Mouse (Mus musculus): Measurements from ENCODE around the gene Bhmt2.

Bhmt2 gene

GRCm38 (mm10) chr13:93674131-93674561 lies at the start of gene Bhmt2, which contains the start of gene Dmgdh:
TSS of gene Bhmt2 (minus strand) at chr13:93674302.
TSS of gene Dmgdh (plus strand) at chr13:93674433.
- DNase-seq = no peak

GRCm38 (mm10) chr13:93723455-93723854 lies 49.4 kb upstream of the Bhmt2 start:
- no peak for DNase-seq

GRCm38 (mm10) chr13:93721916-93722315 lies 47.8 kb upstream of the Bhmt2 start:
- DNase-seq = no peak

DNA sequence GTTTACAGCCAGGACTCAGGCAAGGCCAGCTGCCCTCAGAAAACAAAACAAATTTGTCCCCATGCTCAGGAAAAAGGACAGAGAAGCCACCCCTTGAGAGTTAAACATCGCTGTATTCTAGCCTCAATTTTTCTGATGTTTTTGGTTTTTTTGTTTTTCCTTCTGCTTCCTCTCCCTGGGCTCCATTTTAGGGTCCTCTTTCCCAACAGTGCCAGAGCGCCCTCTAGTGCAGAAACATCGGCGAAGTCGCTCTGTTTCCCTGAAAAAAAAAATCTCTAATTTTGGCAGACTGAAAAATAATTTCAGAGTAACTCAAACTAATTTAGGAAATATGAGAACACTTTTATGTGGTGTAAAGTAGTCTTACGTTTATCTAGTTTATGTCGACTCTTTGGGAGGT lies 44.8 kb upstream of the Bhmt2 start:
- DNase-seq = peak; percentile 47

DNA sequence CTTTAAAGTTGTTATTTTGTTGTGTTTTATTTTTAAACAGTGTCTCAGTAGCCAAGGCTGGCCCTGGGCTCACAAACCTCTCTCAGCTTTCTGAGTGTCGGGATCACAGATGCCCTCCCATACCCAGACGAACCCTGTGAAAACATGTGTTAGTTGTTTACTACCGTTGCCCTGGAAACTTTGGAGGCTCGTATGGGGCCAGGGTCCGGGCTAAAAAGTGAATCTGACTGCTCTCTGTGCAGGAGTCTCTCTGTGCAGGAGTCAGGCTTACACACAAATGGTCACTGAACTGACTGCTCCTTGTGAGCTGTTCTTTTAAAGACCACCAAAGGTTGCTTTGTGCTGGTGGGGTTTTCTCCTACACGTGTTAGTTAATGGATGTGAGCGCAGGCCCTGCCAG lies 43.0 kb upstream of the Bhmt2 start:
- no peak for DNase-seq

DNA sequence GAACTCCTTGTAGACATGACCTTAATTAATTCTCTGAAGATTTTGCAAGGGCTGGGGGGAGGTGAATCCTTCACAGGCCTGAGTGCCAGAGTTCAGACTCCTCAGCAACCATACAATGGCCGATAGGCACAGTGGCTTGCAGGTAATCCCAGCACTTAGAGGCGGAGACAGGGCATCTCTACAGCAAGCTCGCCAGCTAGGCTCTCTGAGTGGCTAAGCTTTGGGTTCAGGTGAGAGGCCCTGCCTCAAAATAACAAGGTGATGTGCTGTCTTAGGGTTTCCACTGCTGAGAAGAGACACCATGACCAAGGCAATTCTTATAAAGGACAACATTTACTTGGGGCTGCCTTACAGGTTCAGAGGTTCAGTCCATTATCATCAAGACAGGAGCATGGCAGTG lies 39.7 kb upstream of the Bhmt2 start:
- no peak for DNase-seq

GRCm38 (mm10) chr13:93712362-93712761 lies 38.3 kb upstream of the Bhmt2 start:
- no peak for DNase-seq

DNA sequence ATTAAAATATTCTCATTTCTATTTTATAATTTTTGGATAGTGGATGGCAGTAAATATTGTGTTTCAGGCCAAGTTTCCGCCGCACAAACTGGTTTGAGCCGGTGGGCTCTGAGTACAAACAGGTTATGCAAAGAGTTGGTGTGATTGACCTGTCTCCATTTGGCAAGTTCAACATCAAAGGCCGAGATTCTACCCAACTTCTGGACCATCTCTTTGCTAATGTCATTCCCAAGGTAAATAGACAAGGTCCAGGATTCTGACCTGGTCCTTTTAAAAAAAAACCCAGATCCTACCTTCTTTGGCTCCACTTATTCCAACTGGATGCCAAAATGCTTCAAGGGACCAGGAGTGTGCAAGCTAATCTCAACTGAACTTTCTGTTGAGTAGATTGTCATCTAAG lies 37.1 kb upstream of the Bhmt2 start:
- DNase-seq = no peak

DNA sequence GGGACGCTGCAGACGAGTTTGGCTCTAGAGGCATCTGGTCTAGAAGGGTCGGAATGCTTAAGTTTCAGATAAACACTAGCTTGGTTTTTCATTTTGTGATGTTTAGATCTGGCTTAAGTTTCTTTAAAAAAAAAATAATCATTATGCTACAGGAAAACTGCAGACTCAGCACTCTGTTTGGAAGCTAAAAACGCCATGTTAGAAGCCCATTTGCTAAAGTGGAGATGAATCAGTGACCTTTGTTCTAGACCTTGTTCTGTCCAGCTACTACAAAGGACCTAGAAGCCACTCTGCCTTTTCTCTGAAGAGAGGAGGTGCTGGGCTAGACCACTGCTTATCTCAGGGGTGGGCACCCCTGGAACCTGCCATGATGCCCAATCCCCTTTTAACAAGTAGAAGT lies 36.2 kb upstream of the Bhmt2 start:
- DNase-seq = no peak

DNA sequence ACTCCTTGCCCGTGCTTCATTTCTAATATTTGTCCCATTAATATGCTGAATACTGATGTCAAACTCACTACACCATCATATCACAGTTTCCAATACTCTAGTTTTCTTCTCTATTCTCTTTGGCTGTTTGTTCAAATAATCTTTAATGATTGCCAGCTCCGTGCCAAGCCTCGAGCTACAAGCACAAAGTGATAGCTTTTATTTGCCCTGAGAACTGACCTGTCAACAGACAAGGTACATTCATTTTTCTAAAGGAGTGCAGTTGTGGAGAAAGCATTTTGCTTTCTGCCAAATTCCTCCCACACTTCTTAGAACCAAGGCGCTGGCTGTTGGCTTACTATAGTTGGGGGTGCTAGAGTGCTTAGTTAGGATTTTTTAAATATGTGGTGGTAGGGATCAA lies 33.2 kb upstream of the Bhmt2 start:
- no peak for DNase-seq

DNA sequence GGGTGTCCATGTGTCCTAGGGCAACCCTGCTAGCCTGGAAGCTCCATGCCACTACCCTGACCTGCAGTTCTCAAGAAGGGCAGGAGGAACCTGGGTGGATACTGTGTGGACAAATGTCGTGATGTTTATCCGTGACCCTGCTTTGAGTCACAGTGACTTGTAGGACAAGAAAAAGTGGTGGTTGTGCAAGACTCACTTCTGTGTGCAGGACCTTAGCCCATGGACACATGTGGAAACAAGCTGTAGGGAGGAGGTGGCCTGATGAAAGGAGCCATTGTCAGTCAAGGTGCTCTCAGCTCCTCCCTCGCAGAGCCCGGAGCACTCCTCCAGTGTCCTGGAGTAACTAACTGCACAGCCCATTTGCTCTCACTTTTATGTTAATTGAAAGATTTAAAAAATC lies 31.6 kb upstream of the Bhmt2 start:
- no peak for DNase-seq

GRCm38 (mm10) chr13:93698866-93699265 lies 24.8 kb upstream of the Bhmt2 start:
- no peak for DNase-seq

DNA sequence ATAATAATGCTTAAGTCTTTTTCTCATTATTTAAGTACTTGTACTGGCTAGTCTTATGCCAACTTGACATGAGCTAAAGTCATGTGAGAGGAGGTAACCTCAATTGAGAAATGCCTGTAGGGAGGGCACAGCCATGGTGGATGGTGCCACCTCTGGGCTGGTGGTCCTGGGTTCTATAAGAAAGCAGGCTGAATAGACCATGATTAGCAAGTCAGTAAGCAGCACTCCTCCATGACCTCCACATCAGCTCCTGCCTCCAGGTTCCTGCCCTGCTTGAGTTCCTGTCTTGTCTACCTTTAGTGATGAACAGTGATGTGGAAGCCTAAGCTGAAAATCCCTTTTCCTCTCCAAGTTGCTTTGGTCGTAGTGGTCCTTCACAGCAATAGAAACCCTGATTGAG lies 16.7 kb upstream of the Bhmt2 start:
- DNase-seq = no peak

DNA sequence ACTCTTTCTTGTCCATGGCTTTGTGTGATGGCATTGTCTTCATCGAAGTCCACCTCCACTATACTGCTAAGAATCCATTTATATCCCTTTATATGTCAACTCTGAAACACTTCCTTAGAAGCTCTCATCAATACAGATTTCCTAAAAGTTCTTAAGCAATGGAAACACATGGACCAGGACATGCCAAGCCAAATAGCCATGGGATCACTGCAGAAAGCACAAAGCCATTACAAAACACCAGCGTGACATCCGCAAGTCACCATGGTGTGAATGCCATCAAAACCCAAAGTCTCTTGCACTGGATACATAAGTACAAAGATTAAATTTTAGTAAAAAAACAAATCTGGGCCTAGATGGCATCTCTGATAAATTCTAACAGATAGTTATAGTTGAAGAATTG lies 15.5 kb upstream of the Bhmt2 start:
- no peak for DNase-seq

DNA sequence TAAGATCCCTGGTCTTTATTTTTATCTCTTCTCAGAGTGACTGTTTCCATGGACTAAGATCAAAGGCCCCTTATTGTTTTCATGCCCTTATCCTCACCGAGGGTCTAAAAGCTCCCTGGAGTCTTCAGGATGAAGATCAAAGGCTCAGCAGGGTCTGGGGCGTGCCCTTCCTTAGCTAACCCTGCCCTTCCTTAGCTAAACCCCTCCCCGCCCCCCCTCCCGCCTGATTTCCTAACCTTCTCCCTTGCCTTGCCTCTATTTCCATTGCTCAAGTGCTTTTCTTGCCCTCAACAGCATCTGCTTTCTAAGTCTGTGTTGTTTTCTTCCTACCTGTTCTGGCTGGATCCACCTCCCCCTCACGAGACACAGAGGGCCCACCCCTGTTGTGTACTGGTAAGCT lies 13.2 kb upstream of the Bhmt2 start:
- DNase-seq = no peak

GRCm38 (mm10) chr13:93685226-93685625 lies 11.1 kb upstream of the Bhmt2 start:
- DNase-seq = no peak

- DNase-seq = no peak
Measured at GRCm38 (mm10) chr13:93683336-93683735, 9.2 kb upstream of the Bhmt2 start.

GRCm38 (mm10) chr13:93676864-93677263 lies 2.8 kb upstream of the Bhmt2 start:
- DNase-seq = no peak

DNA sequence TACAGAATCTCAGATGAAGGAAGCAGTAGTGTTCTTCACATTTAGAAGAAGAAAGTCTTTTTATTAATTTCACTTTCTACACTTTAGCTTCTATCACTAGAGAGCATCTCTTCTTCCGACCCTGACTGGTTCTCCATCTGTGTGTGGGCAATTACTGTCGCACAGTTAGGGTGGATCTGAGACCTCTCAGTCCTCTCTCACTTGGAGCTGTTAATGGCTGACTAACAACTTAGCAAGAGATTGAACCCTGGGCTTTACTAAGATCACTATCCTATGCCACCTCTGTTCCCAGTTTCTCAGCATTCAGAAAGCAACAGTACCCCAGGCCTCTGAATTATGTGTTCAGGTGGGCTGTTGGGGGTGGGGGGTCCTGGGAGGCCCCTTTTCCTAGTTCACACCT lies 806 bp downstream of the Bhmt2 start:
- no peak for DNase-seq

DNA sequence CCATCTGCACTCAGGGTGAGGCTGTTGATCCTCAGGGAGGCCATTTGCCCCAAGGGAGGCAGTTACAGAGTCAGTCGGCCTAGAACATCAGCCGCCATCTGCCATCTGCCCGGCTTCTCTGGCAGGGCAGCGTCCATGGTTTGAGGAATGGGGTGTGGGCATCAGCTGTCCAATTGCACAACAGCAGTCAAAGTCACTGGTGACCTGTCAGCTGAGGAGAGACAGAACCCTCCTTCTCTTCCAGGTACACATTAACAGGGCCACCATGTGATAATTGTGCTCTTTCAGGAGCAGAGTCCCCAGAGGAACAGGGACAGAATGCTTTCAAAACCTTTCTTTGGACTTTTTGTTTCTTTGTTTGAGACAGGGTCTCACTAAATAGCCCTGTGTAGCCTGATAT lies 1.7 kb downstream of the Bhmt2 start:
- DNase-seq = no peak

- DNase-seq = no peak
Measured at GRCm38 (mm10) chr13:93667586-93667985, 6.5 kb downstream of the Bhmt2 start.

- DNase-seq = peak; percentile 20
Measured at GRCm38 (mm10) chr13:93657941-93658340, 16.2 kb downstream of the Bhmt2 start.

- no peak for DNase-seq
Measured at GRCm38 (mm10) chr13:93653382-93653781, 20.7 kb downstream of the Bhmt2 start.

- no peak for DNase-seq
Measured at GRCm38 (mm10) chr13:93648387-93649130, 25.5 kb downstream of the Bhmt2 start.

- no peak for DNase-seq
Measured at GRCm38 (mm10) chr13:93639636-93640035, 34.5 kb downstream of the Bhmt2 start.

Data from cerebellum, adult 11 months (tissue).